Mouse (Mus musculus): ENCODE results near the gene Nkain4. TPM values are rescaled to one million over a fixed set of nuclear protein-coding genes. Genes with fewer than 3 reads are reported as not detected.

Nkain4 gene
- polyA plus RNA-seq, 1 experiment from 2014 or later = 86.5 TPM

Small RNA genes lying within 50 kb of the gene (microRNA-seq; reads per million reads assigned to microRNA genes)
- 2.6 reads per million for gene Mir124a-3

Other genes with a start within 250 kb of the Nkain4 start
- gene Dido1, start 244.7 kb downstream of the Nkain4 start, polyA plus RNA-seq (2014; fragmentation: Nextera tagmentation; extraction: Ambion mirVana) = 29.0 and 34.8 TPM in 2 replicates
- 53.3 and 56.5 TPM in 2 replicates for gene Gid8, start 244.6 kb downstream of the Nkain4 start, polyA plus RNA-seq (2014; fragmentation: Nextera tagmentation; extraction: Ambion mirVana)
- 0.17 and 0.21 TPM in 2 replicates for gene Slc17a9, start 229.4 kb downstream of the Nkain4 start, polyA plus RNA-seq (2014; fragmentation: Nextera tagmentation; extraction: Ambion mirVana)
- 2.2 and 2.8 TPM in 2 replicates for gene Bhlhe23, start 177.8 kb downstream of the Nkain4 start, polyA plus RNA-seq (2014; fragmentation: Nextera tagmentation; extraction: Ambion mirVana)
- 49.2 and 61.0 TPM in 2 replicates for gene Ythdf1, start 33.8 kb downstream of the Nkain4 start, polyA plus RNA-seq (2014; fragmentation: Nextera tagmentation; extraction: Ambion mirVana)
- 0.15 and 0.31 TPM in 2 replicates for gene Birc7, start 25.7 kb downstream of the Nkain4 start, polyA plus RNA-seq (2014; fragmentation: Nextera tagmentation; extraction: Ambion mirVana)
- gene Arfgap1, start 12.5 kb upstream of the Nkain4 start, polyA plus RNA-seq (2014; fragmentation: Nextera tagmentation; extraction: Ambion mirVana) = 87.0 and 95.2 TPM in 2 replicates
- 0.31 and 0.60 TPM in 2 replicates for gene Col20a1, start 31.8 kb upstream of the Nkain4 start, polyA plus RNA-seq (2014; fragmentation: Nextera tagmentation; extraction: Ambion mirVana)
- 62.4 and 62.8 TPM in 2 replicates for gene Chrna4, start 88.8 kb upstream of the Nkain4 start, polyA plus RNA-seq (2014; fragmentation: Nextera tagmentation; extraction: Ambion mirVana)
- 56.7 and 60.6 TPM in 2 replicates for gene Kcnq2, start 180.6 kb upstream of the Nkain4 start, polyA plus RNA-seq (2014; fragmentation: Nextera tagmentation; extraction: Ambion mirVana)
- 17.5 and 24.4 TPM in 2 replicates for gene Eef1a2, start 202.3 kb upstream of the Nkain4 start, polyA plus RNA-seq (2014; fragmentation: Nextera tagmentation; extraction: Ambion mirVana)
- 419 and 445 TPM in 2 replicates for gene Ppdpf, start 232.5 kb upstream of the Nkain4 start, polyA plus RNA-seq (2014; fragmentation: Nextera tagmentation; extraction: Ambion mirVana)
- gene Ptk6, start 248.1 kb upstream of the Nkain4 start, polyA plus RNA-seq (2014; fragmentation: Nextera tagmentation; extraction: Ambion mirVana) = not detected in 2 replicates

Data from neural tube, embryonic 14.5 days (tissue).